Mouse (Mus musculus): ENCODE data around the gene Ltb4r2. TPM values are rescaled to one million over a fixed set of nuclear protein-coding genes. Genes with fewer than 3 reads are reported as not detected.

Gene Ltb4r2
- polyA plus RNA-seq, 1 experiment from 2014 or later: 0.65 TPM

DNA sequence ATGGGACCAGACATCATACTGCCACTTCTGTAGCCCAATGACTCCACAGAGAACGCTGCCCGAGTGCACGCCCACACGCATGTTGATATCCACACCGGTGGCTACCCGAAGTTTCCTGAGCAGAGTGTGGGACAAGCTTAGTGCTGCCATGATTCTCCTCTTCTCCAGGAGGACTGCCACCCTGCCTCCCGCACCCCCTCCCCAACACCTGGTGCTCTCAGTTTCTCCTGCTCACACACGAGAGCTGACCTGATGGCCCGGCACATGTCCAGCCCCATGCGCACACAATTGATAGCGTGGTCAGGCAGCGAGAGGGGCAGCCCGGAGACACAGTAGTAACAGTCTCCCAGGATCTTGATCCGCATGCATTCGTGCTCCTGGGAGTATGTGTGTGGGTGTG is 17.5 kb downstream of the Ltb4r2 start:
- Histone ChIP-seq H3K4me1 (replicated peaks; ENCODE audit: control insufficient read depth, insufficient read depth, low read length) (peaks cover 19% of the 10 kb centered on the region), H3K9ac (ENCODE audit: low read length) (no peak overlapping the region), H3K27ac (ENCODE audit: low read depth) (no peak overlapping the region), H3K4me3 (ENCODE audit: low read depth, low read length) (no peak overlapping the region), H3K9me3 (ENCODE audit: control insufficient read depth, low read length) (no peaks in the 10 kb centered on the region), H3K36me3 (ENCODE audit: control insufficient read depth, insufficient read depth, low read length) (no peaks in the 10 kb centered on the region), H3K27me3 (replicated peaks; ENCODE audit: control insufficient read depth, insufficient read depth, low read length) (peaks cover under 1% of the 10 kb centered on the region; the same call in 1 of the 2 replicates), H3K4me2 (ENCODE audit: low read length) (no peak overlapping the region)
- ATAC-seq (replicated peaks; ENCODE audit: low FRiP score, low TSS enrichment, low read depth): no peak
- no peak for DNase-seq (ENCODE audit: low spot score)
- WGBS: 91% methylated on average over 15 of the region's 15 CpGs

DNA sequence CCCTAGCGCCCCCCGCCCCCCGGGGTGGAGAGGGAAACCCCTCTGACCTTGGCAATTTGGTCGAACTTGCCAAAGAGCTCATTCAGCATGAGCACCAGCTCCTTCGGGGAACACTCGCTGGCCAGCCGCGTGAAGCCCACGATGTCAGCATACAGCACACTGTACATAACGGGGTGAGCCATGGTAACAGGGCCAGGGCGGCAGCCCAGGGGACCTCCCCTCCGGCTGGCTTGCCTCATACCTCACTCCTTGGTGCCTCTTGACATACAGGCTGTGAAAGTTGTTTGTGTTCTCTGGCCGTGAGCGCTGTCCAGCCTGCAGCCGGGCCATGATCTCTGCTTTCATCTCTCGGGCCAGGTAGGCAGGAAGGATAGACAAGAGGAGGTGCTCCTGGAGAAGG is 18.4 kb downstream of the Ltb4r2 start:
- Histone ChIP-seq H3K4me2 (ENCODE audit: low read length) (no peak overlapping the region), H3K27me3 (replicated peaks; ENCODE audit: control insufficient read depth, insufficient read depth, low read length) (peaks cover 10% of the 10 kb centered on the region; the same call in 1 of the 2 replicates)
- 67% methylated on average over 16 of the region's 16 CpGs for WGBS

DNA sequence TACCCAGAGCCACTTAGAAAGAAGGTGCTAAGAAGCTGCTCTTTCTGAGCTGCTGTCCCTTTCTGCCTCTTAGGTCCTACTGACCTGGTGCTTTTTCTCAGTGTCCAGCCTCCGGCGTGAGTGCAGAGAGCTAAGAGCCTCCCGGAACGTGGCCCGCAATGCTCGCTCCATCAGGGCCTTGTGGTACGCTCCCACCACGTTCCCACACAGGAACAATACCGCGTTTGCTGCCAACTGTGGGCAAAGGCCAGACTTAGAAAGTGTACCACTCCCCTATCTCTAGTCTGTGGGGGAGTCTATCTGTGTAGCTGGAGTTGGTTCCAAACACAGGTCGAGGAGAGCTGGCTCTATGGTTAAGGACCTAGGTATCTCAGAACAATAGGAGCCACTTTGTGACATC is 19.5 kb downstream of the Ltb4r2 start:
- WGBS: 82% methylated on average over 11 of the region's 11 CpGs
- no peak overlapping the region for H3K27ac ChIP-seq (ENCODE audit: low read depth)
- no peak for ATAC-seq (replicated peaks; ENCODE audit: low FRiP score, low TSS enrichment, low read depth)

More for the DNA sequence above, 18.4 kb downstream of the Ltb4r2 start:
- no peak overlapping the region for H3K4me3 ChIP-seq (ENCODE audit: low read depth, low read length)
- peaks cover 23% of the 10 kb centered on the region for H3K4me1 ChIP-seq (replicated peaks; ENCODE audit: control insufficient read depth, insufficient read depth, low read length)
- DNase-seq (ENCODE audit: low spot score) (no peak), ATAC-seq (replicated peaks; ENCODE audit: low FRiP score, low TSS enrichment, low read depth) (no peak)
- no peak overlapping the region for H3K27ac ChIP-seq (ENCODE audit: low read depth)
- no peaks in the 10 kb centered on the region for H3K9me3 ChIP-seq (ENCODE audit: control insufficient read depth, low read length)
- H3K36me3 ChIP-seq (ENCODE audit: control insufficient read depth, insufficient read depth, low read length): no peaks in the 10 kb centered on the region
- no peak overlapping the region for H3K9ac ChIP-seq (ENCODE audit: low read length)

DNA sequence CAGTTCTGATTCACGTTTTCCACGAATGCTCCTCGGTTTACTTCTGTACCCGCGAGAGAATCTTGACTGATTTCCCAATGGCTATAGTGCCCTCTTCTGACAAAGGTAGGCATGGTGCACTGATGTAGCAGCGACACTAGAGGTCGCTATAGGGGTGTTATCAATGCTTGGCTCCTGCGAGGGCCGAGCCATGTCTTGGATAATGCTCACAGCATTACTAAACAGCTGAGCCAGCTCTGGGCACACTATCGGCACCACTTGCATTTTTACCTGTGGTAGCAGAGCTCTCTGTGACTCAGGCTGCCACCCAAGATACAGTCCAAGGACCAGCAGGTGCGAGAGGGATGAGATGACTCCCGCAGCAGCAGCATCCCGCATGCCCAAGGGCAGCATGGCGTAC is 20.1 kb downstream of the Ltb4r2 start:
- peak; percentile 77 for DNase-seq (ENCODE audit: low spot score)
- H3K4me2 ChIP-seq (ENCODE audit: low read length): peak overlapping the region; percentile 26
- H3K27me3 ChIP-seq (replicated peaks; ENCODE audit: control insufficient read depth, insufficient read depth, low read length): peaks cover 16% of the 10 kb centered on the region
- no peak overlapping the region for H3K4me3 ChIP-seq (ENCODE audit: low read depth, low read length)
- no peaks in the 10 kb centered on the region for H3K9me3 ChIP-seq (ENCODE audit: control insufficient read depth, low read length)
- peaks cover 23% of the 10 kb centered on the region for H3K4me1 ChIP-seq (replicated peaks; ENCODE audit: control insufficient read depth, insufficient read depth, low read length)
- 15% methylated on average over 14 of the region's 14 CpGs for WGBS
- no peak overlapping the region for H3K27ac ChIP-seq (ENCODE audit: low read depth)
- no peaks in the 10 kb centered on the region for H3K36me3 ChIP-seq (ENCODE audit: control insufficient read depth, insufficient read depth, low read length)
- no peak for ATAC-seq (replicated peaks; ENCODE audit: low FRiP score, low TSS enrichment, low read depth)
- no peak overlapping the region for H3K9ac ChIP-seq (ENCODE audit: low read length)

More for the DNA sequence above, 19.5 kb downstream of the Ltb4r2 start:
- no peak overlapping the region for H3K4me3 ChIP-seq (ENCODE audit: low read depth, low read length)
- no peaks in the 10 kb centered on the region for H3K36me3 ChIP-seq (ENCODE audit: control insufficient read depth, insufficient read depth, low read length)
- H3K9me3 ChIP-seq (ENCODE audit: control insufficient read depth, low read length): no peaks in the 10 kb centered on the region
- peaks cover 23% of the 10 kb centered on the region for H3K4me1 ChIP-seq (replicated peaks; ENCODE audit: control insufficient read depth, insufficient read depth, low read length)
- no peak overlapping the region for H3K9ac ChIP-seq (ENCODE audit: low read length)
- no peak overlapping the region for H3K4me2 ChIP-seq (ENCODE audit: low read length)
- peaks cover 12% of the 10 kb centered on the region for H3K27me3 ChIP-seq (replicated peaks; ENCODE audit: control insufficient read depth, insufficient read depth, low read length)
- DNase-seq (ENCODE audit: low spot score): no peak

DNA sequence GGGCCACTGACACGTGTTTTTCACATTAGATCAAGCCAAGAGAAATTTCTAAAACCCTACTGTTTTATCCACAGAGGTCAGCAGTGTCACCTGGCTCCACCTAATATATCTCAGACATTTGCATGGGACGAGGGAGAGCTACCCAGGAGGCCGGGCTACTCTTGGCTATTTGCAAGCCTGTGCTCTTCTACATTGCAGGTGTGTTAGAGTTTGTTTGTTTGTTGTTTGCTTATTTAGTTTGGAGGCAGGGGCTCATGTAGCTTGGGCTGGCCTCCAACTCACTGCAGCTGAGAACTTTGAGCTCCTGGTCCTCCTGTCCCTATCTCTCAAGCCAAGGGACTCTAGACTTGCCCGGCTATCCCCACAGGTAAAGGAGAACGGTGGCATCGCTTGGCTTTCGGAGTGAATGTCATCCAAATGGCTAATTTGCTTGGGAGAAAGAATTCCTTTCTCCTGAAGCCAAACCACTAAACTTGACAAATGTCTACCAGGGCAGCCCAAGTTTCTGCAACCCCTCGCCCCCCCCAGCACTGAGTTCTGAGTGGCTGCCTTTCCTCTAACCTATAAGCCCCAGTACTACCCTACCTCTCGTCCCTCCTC is 21.2 kb downstream of the Ltb4r2 start:
- Histone ChIP-seq H3K9ac (ENCODE audit: low read length) (peak overlapping the region; percentile 17; the same call in 1 of the 2 replicates), H3K4me2 (ENCODE audit: low read length) (peak overlapping the region; percentile 79), H3K4me1 (replicated peaks; ENCODE audit: control insufficient read depth, insufficient read depth, low read length) (peaks cover 19% of the 10 kb centered on the region), H3K36me3 (ENCODE audit: control insufficient read depth, insufficient read depth, low read length) (no peaks in the 10 kb centered on the region), H3K9me3 (ENCODE audit: control insufficient read depth, low read length) (no peaks in the 10 kb centered on the region), H3K27me3 (replicated peaks; ENCODE audit: control insufficient read depth, insufficient read depth, low read length) (peaks cover 21% of the 10 kb centered on the region), H3K4me3 (ENCODE audit: low read depth, low read length) (peak overlapping the region; percentile 45), H3K27ac (ENCODE audit: low read depth) (no peak overlapping the region)
- DNase-seq (ENCODE audit: low spot score) (no peak), ATAC-seq (replicated peaks; ENCODE audit: low FRiP score, low TSS enrichment, low read depth) (no peak)
- WGBS: 63% methylated on average over 9 of the region's 9 CpGs

DNA sequence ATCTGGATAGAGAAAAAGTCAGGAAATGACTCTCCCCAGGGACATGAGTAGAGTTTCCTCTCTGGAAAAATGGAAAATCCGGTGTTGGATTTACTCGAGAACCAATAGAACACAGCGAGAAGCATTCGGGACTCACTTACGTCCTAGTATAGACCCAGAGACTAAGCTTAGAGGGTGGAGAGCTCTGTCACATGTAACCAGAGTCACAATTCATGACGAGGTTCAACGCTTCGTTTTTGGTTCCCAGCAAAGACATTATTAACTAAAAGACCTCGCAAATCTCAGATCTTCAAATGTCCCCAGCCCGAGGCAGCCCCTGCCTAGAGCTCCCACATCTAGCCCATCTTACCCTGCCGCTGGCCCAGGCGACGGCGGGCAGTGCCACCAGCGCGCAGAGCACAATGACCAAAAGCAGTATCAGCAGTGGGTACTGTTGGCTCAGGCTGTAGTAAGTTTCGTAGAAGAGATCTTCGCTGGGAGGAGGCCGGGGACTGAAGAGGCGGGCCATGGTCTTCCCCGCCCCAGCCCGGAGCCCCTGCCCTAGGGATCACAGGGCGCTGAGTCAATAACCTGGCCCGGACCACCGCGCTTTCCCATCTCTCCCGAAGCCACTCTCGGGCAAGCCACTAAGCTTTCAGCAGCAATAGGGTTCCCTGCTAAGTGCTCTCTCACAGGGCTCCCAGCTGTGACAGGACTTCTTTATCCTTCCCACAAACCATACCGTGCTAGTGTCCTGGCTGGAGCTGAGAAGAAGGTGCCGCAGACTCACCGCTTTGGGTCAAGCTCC is 22.1 kb downstream of the Ltb4r2 start:
- H3K4me2 ChIP-seq (ENCODE audit: low read length): peak overlapping the region; percentile 79

DNA sequence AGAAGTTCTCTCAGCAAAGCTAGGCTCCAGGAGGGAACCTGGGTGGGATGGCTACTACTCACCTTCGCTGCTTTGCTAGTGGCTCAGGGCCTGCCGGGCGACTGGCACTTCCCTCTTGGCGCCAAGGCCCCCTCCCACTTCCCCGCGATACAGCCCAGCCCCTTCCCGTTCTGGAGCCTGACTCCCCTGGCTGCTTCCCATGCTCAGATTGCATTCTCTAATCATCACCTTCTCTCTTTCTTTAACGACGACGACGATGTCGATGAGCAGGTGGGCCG is 22.7 kb downstream of the Ltb4r2 start, which contains the start of gene Adcy4:
TSS of gene Adcy4 (minus strand) at position 138 of the 278 bp plus-strand sequence.
- peak within 1 kb of the TSS; percentile 45 for H3K4me3 ChIP-seq (ENCODE audit: low read depth, low read length)
- H3K36me3 ChIP-seq (ENCODE audit: control insufficient read depth, insufficient read depth, low read length): no peaks in the 10 kb centered on the region
- H3K4me1 ChIP-seq (replicated peaks; ENCODE audit: control insufficient read depth, insufficient read depth, low read length): peaks cover 19% of the 10 kb centered on the region
- H3K4me2 ChIP-seq (ENCODE audit: low read length): peak within 1 kb of the TSS; percentile 79
- peak within 1 kb of the TSS; percentile 33; the same call in 1 of the 2 replicates for H3K27ac ChIP-seq (ENCODE audit: low read depth)
- H3K9ac ChIP-seq (ENCODE audit: low read length): peak within 1 kb of the TSS; percentile 44
- H3K9me3 ChIP-seq (ENCODE audit: control insufficient read depth, low read length): no peaks in the 10 kb centered on the region
- 12% methylated on average over 13 of the region's 13 CpGs for WGBS
- DNase-seq (ENCODE audit: low spot score) (no peak), ATAC-seq (replicated peaks; ENCODE audit: low FRiP score, low TSS enrichment, low read depth) (no peak)
- peaks cover 25% of the 10 kb centered on the region for H3K27me3 ChIP-seq (replicated peaks; ENCODE audit: control insufficient read depth, insufficient read depth, low read length)

More for the DNA sequence above, 22.1 kb downstream of the Ltb4r2 start:
- WGBS: 3% methylated on average over 29 of the region's 31 CpGs
- Histone ChIP-seq H3K27ac (ENCODE audit: low read depth) (peak overlapping the region; percentile 33; the same call in 1 of the 2 replicates), H3K9ac (ENCODE audit: low read length) (peak overlapping the region; percentile 44), H3K27me3 (replicated peaks; ENCODE audit: control insufficient read depth, insufficient read depth, low read length) (peaks cover 25% of the 10 kb centered on the region), H3K9me3 (ENCODE audit: control insufficient read depth, low read length) (no peaks in the 10 kb centered on the region), H3K4me3 (ENCODE audit: low read depth, low read length) (peak overlapping the region; percentile 45), H3K36me3 (ENCODE audit: control insufficient read depth, insufficient read depth, low read length) (no peaks in the 10 kb centered on the region), H3K4me1 (replicated peaks; ENCODE audit: control insufficient read depth, insufficient read depth, low read length) (peaks cover 19% of the 10 kb centered on the region)
- DNase-seq (ENCODE audit: low spot score) (peak; percentile 66), ATAC-seq (replicated peaks; ENCODE audit: low FRiP score, low TSS enrichment, low read depth) (no peak; the same call in 1 of the 2 replicates)

DNA sequence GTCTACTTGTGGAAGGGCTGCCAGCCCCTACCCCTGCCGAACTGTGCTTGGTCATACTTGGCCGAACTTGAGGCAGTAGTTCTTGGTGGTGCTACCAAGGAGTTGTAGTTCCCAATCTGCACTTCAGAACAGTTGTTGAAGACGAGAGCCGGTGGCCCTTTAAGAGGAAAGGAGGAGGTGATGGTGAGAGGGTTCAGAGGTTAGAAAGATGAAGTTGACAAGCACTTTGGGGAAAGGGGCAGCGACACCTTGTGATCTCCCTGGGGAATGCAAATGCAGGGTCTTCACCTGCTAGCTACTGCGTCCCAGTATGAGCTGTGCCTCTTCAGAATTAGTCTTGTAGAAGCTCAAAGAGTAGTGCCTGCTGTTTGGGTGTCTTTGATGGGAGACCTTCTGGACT is 24.0 kb downstream of the Ltb4r2 start:
- DNase-seq (ENCODE audit: low spot score) (no peak), ATAC-seq (replicated peaks; ENCODE audit: low FRiP score, low TSS enrichment, low read depth) (no peak)
- H3K27ac ChIP-seq (ENCODE audit: low read depth): no peak overlapping the region
- no peaks in the 10 kb centered on the region for H3K36me3 ChIP-seq (ENCODE audit: control insufficient read depth, insufficient read depth, low read length)
- H3K9me3 ChIP-seq (ENCODE audit: control insufficient read depth, low read length): no peaks in the 10 kb centered on the region
- H3K4me1 ChIP-seq (replicated peaks; ENCODE audit: control insufficient read depth, insufficient read depth, low read length): peaks cover 19% of the 10 kb centered on the region
- no peak overlapping the region for H3K9ac ChIP-seq (ENCODE audit: low read length)
- no peak overlapping the region for H3K4me2 ChIP-seq (ENCODE audit: low read length)
- no peak overlapping the region for H3K4me3 ChIP-seq (ENCODE audit: low read depth, low read length)
- WGBS: 36% methylated on average over 6 of the region's 6 CpGs
- H3K27me3 ChIP-seq (replicated peaks; ENCODE audit: control insufficient read depth, insufficient read depth, low read length): peaks cover 25% of the 10 kb centered on the region

All from intestine, embryonic 14.5 days (tissue).